Mouse (Mus musculus): ENCODE data around the gene Vmn1r80. TPM values are rescaled to one million over a fixed set of nuclear protein-coding genes. Genes with fewer than 3 reads are reported as not detected.
"Not testable (repeated sequence)": the region's sequence is repeated elsewhere in the genome, so short reads cannot be mapped to it uniquely, and the experiment has no call there.

The Vmn1r80 gene
- not detected for total RNA-seq (2021)

- no peak for DNase-seq
- intact Hi-C loops (cut with DNase I): no loop called here
Observed at GRCm38 (mm10) chr7:12188986-12189385, at the start of gene Vmn1r80. Gene Vmn1r80 (plus strand): TSS chr7:12189286.

- intact Hi-C loops (cut with DNase I): no loop called here
Observed at GRCm38 (mm10) chr7:12149957-12150356, 39.1 kb upstream of the Vmn1r80 start, which contains the start of gene Vmn1r78. Gene Vmn1r78 (plus strand): TSS chr7:12150257.

GRCm38 (mm10) chr7:12156463-12156862, 32.6 kb upstream of the Vmn1r80 start:
- DNase-seq; intact Hi-C loops (cut with DNase I): not testable (repeated sequence)

More at GRCm38 (mm10) chr7:12149957-12150356, 39.1 kb upstream of the Vmn1r80 start, which contains the start of gene Vmn1r78:
- DNase-seq: no peak

GRCm38 (mm10) chr7:12170979-12171378, 18.1 kb upstream of the Vmn1r80 start, which contains the start of gene Vmn1r79:
Gene Vmn1r79 (plus strand): TSS chr7:12171279.
- DNase-seq; intact Hi-C loops (cut with DNase I): not testable (repeated sequence)

- intact Hi-C loops (cut with DNase I); DNase-seq: not testable (repeated sequence)
Observed at GRCm38 (mm10) chr7:12172926-12173325, 16.2 kb upstream of the Vmn1r80 start.

- no peak for DNase-seq
- intact Hi-C loops (cut with DNase I): no loop called here
Observed at GRCm38 (mm10) chr7:12204141-12204540, 15.1 kb downstream of the Vmn1r80 start.

Other genes with a start within 250 kb of the Vmn1r80 start
- gene Vmn1r77, start 152.5 kb upstream of the Vmn1r80 start, total RNA-seq (2021): not detected
- not detected for gene Vmn1r78, start 39.0 kb upstream of the Vmn1r80 start, total RNA-seq (2021)
- gene Vmn1r79, start 18.0 kb upstream of the Vmn1r80 start, total RNA-seq (2021): not detected
- gene Vmn1r81, start 79.0 kb downstream of the Vmn1r80 start, total RNA-seq (2021): under 1 TPM in 1 of 2 experiments, not detected in 1; 0.02 TPM
- not detected for gene Vmn1r82, start 111.1 kb downstream of the Vmn1r80 start, total RNA-seq (2021)
- not detected for gene Vmn1r83, start 140.2 kb downstream of the Vmn1r80 start, total RNA-seq (2021)
- not detected for gene Vmn1r84, start 180.0 kb downstream of the Vmn1r80 start, total RNA-seq (2021)
- gene Zfp551, start 233.5 kb downstream of the Vmn1r80 start, total RNA-seq (2021): 10 to 100 TPM; 10.2 to 11.9 TPM